Mouse (Mus musculus) cerebellum, adult 2 months (tissue): Measurements from ENCODE around the gene Lca5. TPM values are rescaled to one million over a fixed set of nuclear protein-coding genes. Genes with fewer than 3 reads are reported as not detected.

Experiments
- DNase-seq, 2 experiments: peaks; one replicate each; pipeline ENCODE4 v3.0.0; 2021
- H3K27ac ChIP-seq: fragments of 200-500 bp; 2 replicates; pipeline ENCODE4 v1.5.1; 2012; ENCODE audit warnings: low read length, control low read depth, inconsistent platforms; ENCODE audit not compliant: insufficient read depth
- H3K27me3 ChIP-seq: fragments of 200-500 bp; 2 replicates; pipeline ENCODE4 v1.6.1; 2012; ENCODE audit warnings: inconsistent platforms, mild to moderate bottlenecking, low read length, moderate library complexity; ENCODE audit not compliant: control insufficient read depth, insufficient read depth
- H3K4me1 ChIP-seq: fragments of 200-500 bp; 2 replicates; pipeline ENCODE4 v1.6.1; 2011; ENCODE audit warnings: low read length; ENCODE audit not compliant: control insufficient read depth, insufficient read depth
- H3K4me3 ChIP-seq: fragments of 200-500 bp; replicated peaks from 2 replicates; pipeline ENCODE3; 2011; ENCODE audit warnings: mild to moderate bottlenecking, low read depth, low read length, control low read depth; ENCODE audit not compliant: insufficient read depth
- CTCF ChIP-seq: fragments of 200-500 bp; IDR thresholded peaks from 2 replicates; pipeline ENCODE4 v1.5.1; 2011; ENCODE audit warnings: low read depth, mild to moderate bottlenecking, control low read depth, low read length, moderate library complexity, borderline replicate concordance; ENCODE audit not compliant: insufficient read depth
- POLR2A ChIP-seq: fragments of 200-500 bp; IDR thresholded peaks from 2 replicates; pipeline ENCODE4 v1.6.1; 2011; ENCODE audit warnings: low read length, control low read depth, borderline replicate concordance; ENCODE audit not compliant: insufficient read depth
- WGBS: fragments of 180-500 bp; shearing (Covaris S2); methylation state at CpG from one replicate; pipeline ENCODE4 v1.1.7; 2018; 5-methylcytosine and 5-hydroxymethylcytosine counted together
- polyA plus RNA-seq: library from polyadenylated mRNA; depleted of rRNA; stranded (reverse); fragments of >200 nt; gene quantifications from 2 replicates; pipeline ENCODE4 v1.2.3, GENCODE M21; 2012

The Lca5 gene
- polyA plus RNA-seq, 1 experiment: 8.4 TPM

DNA sequence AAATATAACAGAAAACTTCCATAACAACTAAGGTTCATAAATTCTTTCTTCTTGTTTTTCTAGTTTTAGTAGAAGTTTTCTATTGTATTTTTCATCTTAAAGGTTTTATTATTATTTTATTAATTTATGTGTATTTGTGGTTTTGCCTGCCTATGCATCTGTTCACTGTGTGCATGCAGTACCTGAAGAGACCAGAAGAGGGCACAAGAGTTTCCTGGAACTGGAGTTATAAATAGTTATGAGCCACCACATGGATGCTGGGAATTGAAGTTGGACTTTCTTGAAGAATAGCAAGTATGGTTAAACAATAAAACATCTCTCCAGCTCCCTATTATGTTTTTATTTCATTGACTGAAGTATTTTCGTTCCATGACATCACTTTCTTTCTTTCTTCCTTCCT, 72.7 kb downstream of the Lca5 start:
- WGBS: 92% methylated on average over 1 of the region's 1 CpGs
- DNase-seq: no peak
- Histone ChIP-seq H3K4me1 (no peaks in the 10 kb centered on the region), H3K4me3 (no peak overlapping the region), H3K27ac (no peak overlapping the region), H3K27me3 (no peaks in the 10 kb centered on the region)
- TF ChIP-seq CTCF (peak; percentile 29; the same call in 1 of the 2 replicates), POLR2A (no peak)

DNA sequence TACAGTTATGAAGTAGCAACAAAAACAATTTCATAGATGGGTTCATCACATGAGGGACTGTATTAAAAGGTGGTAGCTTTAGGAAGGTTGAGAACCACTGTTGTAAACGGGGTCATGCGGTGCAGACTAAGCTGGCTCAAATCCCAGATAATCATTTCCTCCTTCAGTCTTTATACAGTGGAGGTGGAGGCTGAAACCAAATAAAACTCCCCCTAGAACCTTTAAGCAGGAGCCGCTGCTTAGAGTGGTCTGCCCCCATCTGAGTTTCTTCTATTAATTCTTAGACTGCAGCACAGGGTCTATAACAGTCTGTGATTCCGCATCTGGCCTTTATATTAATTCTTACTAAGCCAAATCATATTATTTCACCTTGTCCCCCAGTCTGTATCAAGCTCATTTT, 85.1 kb downstream of the Lca5 start:
- no peak for TF ChIP-seq POLR2A
- TF ChIP-seq CTCF: no peak
- Histone ChIP-seq H3K4me3 (no peak overlapping the region), H3K27ac (no peak overlapping the region), H3K4me1 (no peaks in the 10 kb centered on the region), H3K27me3 (no peaks in the 10 kb centered on the region)
- WGBS: 72% methylated on average over 4 of the region's 4 CpGs
- DNase-seq: no peak

DNA sequence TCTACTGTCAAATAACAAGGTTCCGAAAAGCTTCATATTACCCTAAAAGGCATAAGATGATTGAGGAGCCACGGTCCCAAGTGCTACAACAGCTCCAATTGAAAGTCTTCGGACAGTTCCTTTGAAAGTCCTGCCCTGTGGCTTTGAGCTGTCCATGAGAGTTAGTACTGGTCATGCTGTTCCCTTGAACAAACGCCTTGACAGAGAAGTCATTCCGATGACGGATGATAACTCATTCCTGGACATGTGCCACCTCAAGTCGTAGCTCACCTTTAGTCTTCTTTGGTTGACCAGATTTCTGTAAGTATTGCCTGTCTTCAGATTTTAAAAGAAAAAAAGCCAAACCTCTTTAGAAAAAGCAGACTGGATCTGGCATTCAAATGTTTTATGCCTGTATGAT, 87.6 kb downstream of the Lca5 start:
- Histone ChIP-seq H3K4me1 (peaks cover 3% of the 10 kb centered on the region), H3K27ac (no peak overlapping the region), H3K4me3 (no peak overlapping the region), H3K27me3 (no peaks in the 10 kb centered on the region)
- 75% methylated on average over 7 of the region's 7 CpGs for WGBS
- no peak for DNase-seq
- no peak for TF ChIP-seq POLR2A
- TF ChIP-seq CTCF: no peak

DNA sequence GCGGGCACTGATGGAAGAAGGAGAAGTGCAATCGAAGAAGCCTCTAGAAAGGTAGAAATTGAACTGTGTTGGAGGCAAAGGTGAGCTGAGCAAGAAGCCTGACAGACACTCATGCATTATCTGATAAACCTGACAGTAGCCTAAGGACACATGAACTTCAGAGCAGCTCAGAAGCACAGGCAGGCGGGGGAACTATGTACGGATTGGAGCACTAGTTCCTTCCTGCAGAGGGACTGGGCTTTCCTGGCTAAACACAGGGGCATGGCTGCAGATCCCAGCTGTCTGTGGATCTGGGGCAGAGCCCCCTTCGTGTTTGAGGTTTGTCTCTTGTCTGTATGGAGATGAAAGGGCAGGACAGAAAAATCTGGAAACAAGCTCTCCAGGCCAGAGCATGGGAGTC, 89.8 kb downstream of the Lca5 start:
- DNase-seq: no peak
- H3K4me1 ChIP-seq: peaks cover 3% of the 10 kb centered on the region
- H3K27ac ChIP-seq: no peak overlapping the region
- 65% methylated on average over 5 of the region's 5 CpGs for WGBS
- TF ChIP-seq CTCF (no peak), POLR2A (no peak)
- no peaks in the 10 kb centered on the region for H3K27me3 ChIP-seq
- H3K4me3 ChIP-seq: no peak overlapping the region

DNA sequence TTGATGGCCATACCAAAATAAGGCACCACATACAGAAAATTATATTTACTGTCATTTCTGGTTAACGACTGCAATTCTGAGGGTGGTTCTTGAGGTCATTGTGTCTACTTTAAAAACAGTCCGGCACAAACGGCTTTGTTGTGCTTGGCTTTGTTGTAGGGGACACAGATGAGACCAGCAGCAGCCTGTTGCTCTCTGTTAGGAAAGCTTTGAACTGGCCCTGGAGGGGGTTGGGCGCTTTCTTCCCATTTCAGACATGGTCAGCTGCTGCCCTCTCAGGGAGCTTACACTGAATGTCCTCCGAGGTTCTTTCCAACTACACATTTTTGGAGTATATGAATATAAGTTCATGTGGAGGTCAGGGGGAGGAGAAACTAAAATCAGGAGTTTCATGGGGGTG, 90.3 kb downstream of the Lca5 start:
- Histone ChIP-seq H3K27me3 (no peaks in the 10 kb centered on the region), H3K4me3 (no peak overlapping the region), H3K27ac (no peak overlapping the region), H3K4me1 (peaks cover 3% of the 10 kb centered on the region)
- WGBS: 29% methylated on average over 5 of the region's 5 CpGs
- peak in 1 of 2 experiments; percentile 10 for DNase-seq
- no peak for TF ChIP-seq POLR2A
- TF ChIP-seq CTCF: no peak

DNA sequence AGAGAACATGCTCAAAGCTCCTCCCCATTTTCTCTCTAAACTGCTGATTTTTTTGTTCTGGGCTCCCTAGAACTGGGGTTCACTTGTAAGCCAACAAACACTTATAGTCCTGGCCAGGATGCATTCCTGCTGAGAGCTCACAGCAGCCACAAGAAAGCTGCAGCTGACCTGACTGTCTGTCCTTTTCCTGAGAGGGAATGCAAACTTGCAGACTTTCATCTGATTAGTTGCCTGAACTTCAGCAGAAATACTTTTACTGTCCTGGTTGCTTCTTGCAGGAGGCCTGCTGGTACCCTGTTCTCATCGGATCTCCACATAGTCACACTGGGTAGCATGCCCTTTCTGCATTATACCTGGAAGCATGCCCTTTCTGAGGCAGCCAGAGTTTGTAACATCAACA, 91.0 kb downstream of the Lca5 start:
- Histone ChIP-seq H3K4me3 (no peak overlapping the region), H3K27me3 (no peaks in the 10 kb centered on the region), H3K4me1 (peaks cover 3% of the 10 kb centered on the region), H3K27ac (no peak overlapping the region)
- WGBS: 6% methylated on average over 1 of the region's 1 CpGs
- no peak for DNase-seq
- no peak for TF ChIP-seq POLR2A
- TF ChIP-seq CTCF: no peak

DNA sequence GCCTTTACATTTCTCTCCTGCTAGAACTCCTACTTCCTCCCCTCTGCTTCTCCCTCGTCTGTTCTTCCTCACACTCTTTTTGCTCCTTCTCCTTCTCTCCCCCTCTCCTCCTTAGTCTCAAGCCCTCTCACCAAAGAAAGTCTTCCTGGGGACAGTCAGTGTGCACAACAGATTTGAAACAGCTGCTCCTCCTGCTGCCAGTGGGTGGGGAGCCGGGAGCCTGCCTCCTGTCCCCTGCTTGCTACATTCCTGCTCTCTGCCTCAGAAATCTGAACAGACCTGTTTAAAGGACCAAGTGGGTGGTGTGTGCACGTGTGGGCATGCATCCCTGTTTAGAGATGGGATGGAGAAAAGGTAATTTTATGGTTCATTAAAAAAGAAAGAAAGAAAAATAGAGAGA, 91.4 kb downstream of the Lca5 start:
- H3K4me1 ChIP-seq: peaks cover 3% of the 10 kb centered on the region
- H3K4me3 ChIP-seq: no peak overlapping the region
- DNase-seq: no peak
- no peaks in the 10 kb centered on the region for H3K27me3 ChIP-seq
- no peak overlapping the region for H3K27ac ChIP-seq
- TF ChIP-seq POLR2A (no peak), CTCF (no peak)
- WGBS: 12% methylated on average over 3 of the region's 3 CpGs

DNA sequence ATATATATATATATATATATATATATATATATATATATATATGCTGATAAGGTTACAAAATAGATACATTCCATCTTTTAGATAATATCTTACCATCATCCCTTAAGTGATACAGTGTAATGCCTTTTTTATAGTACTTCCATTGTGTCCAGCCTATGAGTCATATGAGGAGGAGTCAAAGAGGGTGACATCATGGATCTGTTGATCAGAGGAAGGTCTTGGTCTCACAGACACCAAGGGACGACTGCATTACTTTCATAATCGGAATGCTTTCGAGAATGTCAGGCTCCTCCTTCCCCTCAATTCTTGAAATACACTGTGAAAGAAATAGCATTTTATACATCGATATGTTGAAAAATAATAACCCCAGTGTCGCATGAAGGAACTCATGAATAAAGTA, 93.4 kb downstream of the Lca5 start:
- DNase-seq: no peak
- 93% methylated on average over 5 of the region's 5 CpGs for WGBS
- peaks cover 3% of the 10 kb centered on the region for H3K4me1 ChIP-seq
- no peak overlapping the region for H3K27ac ChIP-seq
- no peak overlapping the region for H3K4me3 ChIP-seq
- TF ChIP-seq CTCF (no peak), POLR2A (no peak)
- H3K27me3 ChIP-seq: no peaks in the 10 kb centered on the region
